Mouse (Mus musculus): Measurements from ENCODE around the gene Ccdc114.
"Not testable (repeated sequence)": the region's sequence is repeated elsewhere in the genome, so short reads cannot be mapped to it uniquely, and the experiment has no call there.

The Ccdc114 gene

DNA sequence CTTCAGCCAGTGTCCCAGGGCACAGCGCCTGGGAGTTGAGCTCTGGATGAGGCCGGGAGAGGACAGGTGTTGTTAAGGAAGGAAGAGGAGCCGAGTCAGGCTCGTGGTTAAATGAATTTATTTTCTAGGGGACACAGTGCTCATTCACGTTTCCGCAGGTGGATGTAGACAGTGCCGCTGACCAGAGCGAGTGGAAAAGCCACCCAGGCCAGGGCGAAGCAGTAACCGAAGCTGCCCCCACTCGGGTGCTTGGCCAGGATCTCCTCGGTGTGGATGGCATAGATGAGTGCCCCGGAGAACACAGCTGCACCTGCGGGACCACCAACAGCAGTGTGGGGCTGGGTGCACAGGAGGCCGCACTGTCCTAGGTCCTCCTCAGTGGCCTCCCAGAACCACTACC, 5.9 kb upstream of the Ccdc114 start:
- DNase-seq (ENCODE audit: low spot score in 2 of 2) = no peak

DNA sequence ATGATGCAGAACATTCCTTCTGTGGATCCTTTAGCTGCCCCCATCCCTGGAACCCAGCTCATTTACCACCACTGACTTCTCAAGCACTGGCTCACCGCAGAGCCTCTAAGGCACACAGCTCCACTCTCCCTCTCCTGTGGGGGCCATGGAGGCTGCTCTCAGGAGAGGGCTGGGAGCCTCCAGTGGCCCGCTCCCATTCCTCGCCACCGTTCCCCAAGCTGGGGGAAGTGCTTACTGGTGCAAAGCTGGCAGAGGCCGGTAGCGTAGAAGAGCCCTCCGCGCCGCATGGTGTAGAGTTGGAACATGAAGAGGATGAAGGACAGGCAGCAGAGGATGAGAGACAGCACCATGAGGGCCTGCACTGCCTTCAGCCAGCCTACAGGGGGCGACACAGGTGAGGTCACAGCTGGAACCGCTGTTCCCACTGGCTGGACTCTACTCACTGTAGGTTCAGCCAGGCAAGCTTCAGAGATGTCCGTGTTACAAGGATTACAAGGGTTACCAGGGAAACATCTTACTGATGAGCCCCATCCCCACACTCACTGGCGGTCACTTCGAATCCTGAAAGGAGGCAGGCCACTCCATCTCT, 4.7 kb upstream of the Ccdc114 start:
- DNase-seq (ENCODE audit: low spot score in 2 of 2) = peak in 1 of 2 experiments; percentile 47

- no peak for DNase-seq (ENCODE audit: low spot score in 2 of 2)
These were observed 4.1 kb upstream of the Ccdc114 start for GRCm38 (mm10) chr7:45919761-45920160.

- no peak for DNase-seq (ENCODE audit: low spot score in 2 of 2)
These were observed 3.2 kb upstream of the Ccdc114 start for GRCm38 (mm10) chr7:45920583-45921241.

DNA sequence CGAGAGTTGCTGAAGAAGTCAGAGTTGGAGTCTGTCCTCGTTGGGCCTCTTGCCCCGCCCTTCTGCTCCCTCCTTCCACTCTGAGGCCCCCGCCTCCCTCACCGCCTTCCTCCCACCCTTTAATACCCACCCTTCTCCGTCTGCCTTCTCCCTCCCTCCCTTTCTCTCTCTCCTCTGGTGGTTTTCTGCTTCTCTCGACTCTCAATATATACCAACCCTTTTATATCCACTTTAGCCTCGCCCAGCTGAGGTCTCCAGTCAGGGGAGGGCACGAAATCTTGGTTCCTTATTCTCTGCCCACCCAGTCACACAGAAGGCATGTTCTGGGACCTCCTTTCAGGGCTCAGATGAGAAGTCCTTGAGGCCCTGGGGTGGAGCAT, 2.6 kb upstream of the Ccdc114 start, which contains the start of gene Emp3:
TSS of gene Emp3 (minus strand) at position 163 of the 380 bp plus-strand sequence.
- peak in 1 of 2 experiments; percentile 49 for DNase-seq (ENCODE audit: low spot score in 2 of 2)

DNA sequence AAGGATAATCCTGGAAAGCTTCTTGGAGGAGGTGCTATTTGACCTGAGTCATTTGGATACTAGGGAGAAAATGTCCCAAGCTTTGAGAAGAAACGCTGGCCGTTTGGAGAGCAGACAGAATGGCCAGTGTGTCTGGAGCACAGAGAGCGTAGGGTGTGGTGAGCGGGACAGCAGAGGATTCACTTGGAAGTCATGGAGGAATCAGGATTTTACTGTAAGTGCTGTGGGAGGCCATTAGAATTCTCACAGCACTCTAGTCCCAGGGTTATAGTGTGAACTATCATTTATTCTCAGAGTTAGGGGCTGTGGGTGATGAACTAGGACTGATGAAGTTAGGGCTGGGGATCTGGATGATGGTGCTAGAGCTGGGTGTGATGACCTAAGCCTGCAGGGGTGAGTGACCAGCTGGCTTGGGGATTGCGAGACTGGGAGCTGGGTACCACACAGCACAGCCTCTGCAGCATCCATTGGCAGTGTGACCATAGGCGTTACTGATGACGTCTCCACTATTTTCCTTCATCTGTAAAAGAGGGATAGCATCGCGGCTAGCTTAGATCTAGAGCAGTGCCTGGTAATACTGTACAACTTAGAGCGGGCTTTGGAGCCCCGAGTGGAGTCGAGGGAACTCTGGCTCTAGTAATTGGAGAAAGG, 1.8 kb upstream of the Ccdc114 start:
- DNase-seq (ENCODE audit: low spot score in 2 of 2) = no peak

GRCm38 (mm10) chr7:45922928-45923761, 727 bp upstream of the Ccdc114 start:
- peak; percentile 80 to 86 for DNase-seq (ENCODE audit: low spot score in 2 of 2)

- no peak for DNase-seq (ENCODE audit: low spot score in 2 of 2)
These were observed 551 bp downstream of the Ccdc114 start for GRCm38 (mm10) chr7:45924429-45924816.

DNA sequence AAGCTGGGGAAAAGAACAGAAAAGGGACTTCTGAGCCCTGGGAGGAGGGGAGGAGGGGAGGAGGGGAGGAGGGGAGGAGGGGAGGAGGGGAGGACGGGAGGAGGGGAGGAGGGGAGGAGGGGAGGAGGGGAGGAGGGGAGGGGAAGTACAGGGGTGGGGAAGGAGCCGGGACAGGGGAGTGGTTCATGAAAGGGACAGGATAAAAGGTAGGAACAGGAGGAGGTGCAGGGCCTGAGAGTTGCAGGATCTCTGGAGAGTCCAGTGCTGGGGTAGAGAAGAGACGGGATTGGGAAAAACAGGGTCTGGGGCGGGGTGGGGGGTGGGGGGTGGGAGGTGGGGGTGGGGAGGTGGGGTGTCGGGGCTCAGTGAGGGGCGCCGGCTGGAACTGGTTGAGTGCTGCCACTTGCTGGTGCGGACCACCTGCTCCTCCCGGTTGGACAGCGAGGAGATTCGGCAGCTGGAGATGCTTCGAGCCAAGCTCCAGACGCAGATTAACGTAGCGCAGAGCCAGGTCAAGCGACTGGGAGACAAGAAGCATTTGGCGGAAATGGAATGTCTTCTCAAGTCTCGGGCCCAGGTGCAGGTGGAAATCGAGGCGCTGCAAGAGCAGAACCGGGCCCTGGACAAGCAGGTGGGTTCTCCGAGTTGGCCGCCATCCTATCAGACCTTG, 4.9 kb downstream of the Ccdc114 start:
- DNase-seq (ENCODE audit: low spot score in 2 of 2) = no peak

GRCm38 (mm10) chr7:45929688-45930087, 5.8 kb downstream of the Ccdc114 start:
- DNase-seq (ENCODE audit: low spot score in 2 of 2) = no peak

GRCm38 (mm10) chr7:45933766-45934165, 9.9 kb downstream of the Ccdc114 start:
- not testable (repeated sequence) for DNase-seq (ENCODE audit: low spot score in 2 of 2)

- DNase-seq (ENCODE audit: low spot score in 2 of 2) = peak in 1 of 2 experiments; percentile 62
These were observed 11.2 kb downstream of the Ccdc114 start for GRCm38 (mm10) chr7:45935114-45935513.

- no peak for DNase-seq (ENCODE audit: low spot score in 2 of 2)
These were observed 16.0 kb downstream of the Ccdc114 start for GRCm38 (mm10) chr7:45939836-45940235.

DNA sequence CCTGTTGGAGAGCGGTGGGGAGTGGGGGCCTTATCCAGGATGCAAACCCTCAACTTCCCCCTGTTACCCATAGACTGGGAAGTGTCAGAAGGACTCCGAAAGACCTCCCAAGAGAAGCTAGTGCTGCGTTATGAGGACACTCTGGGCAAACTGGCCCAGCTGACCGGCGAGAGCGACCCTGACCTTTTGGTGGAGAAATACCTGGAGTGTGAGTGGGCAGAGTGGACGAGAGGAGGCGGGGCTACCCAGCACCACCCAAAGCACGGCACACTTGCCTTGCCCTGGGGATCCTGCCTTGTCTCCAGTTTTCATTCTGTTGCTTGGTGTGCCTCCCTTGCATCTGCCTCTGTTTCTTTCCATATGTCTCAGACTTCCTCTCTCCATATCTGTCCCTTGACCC, 18.1 kb downstream of the Ccdc114 start:
- DNase-seq (ENCODE audit: low spot score in 2 of 2) = no peak

GRCm38 (mm10) chr7:45943280-45943679, 19.4 kb downstream of the Ccdc114 start:
- not testable (repeated sequence) for DNase-seq (ENCODE audit: low spot score in 2 of 2)

DNA sequence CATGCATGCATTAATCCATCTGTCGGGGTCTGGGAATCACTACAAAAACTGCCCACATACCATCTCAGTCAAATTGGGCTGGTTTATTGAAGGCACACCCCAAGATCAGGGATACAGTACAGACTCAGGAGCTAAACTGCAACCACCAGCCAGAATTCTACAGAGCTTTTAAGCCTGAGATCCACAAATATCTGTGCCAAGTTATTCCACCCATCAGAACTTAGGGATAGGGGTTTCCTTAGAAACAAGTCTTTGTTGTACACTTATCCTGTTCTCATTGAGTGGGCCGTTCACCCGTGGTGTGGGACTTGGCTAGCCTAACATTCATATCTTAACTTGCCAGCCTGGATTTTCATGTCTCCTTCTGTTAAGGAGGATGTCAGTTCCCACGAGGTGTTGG, 25.2 kb downstream of the Ccdc114 start:
- no peak for DNase-seq (ENCODE audit: low spot score in 2 of 2)

GRCm38 (mm10) chr7:45956611-45957010, 32.7 kb downstream of the Ccdc114 start:
- no peak for DNase-seq (ENCODE audit: low spot score in 2 of 2)

GRCm38 (mm10) chr7:45971831-45972723, 48.2 kb downstream of the Ccdc114 start:
- DNase-seq (ENCODE audit: low spot score in 2 of 2) = no peak

DNA sequence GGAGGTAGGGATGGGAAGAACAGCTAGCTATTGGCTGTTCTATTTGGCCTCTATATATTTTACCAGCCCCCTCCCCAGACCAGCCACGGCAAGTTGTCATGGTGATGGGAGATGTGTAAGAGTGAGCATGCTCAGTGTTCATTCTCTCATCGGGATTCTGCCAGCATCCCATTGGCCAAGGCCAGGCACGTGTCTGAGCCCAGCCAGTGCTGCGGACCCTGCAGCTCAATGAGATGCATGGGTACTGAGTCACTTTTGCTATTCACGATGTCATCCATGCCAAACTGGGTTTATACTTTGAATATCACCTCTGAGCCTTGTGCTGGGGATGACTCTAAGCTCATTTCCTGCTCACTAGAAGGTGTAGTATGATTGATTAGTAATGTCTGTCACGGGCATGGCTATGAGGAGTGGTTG, 49.4 kb downstream of the Ccdc114 start:
- DNase-seq (ENCODE audit: low spot score in 2 of 2) = no peak

DNA sequence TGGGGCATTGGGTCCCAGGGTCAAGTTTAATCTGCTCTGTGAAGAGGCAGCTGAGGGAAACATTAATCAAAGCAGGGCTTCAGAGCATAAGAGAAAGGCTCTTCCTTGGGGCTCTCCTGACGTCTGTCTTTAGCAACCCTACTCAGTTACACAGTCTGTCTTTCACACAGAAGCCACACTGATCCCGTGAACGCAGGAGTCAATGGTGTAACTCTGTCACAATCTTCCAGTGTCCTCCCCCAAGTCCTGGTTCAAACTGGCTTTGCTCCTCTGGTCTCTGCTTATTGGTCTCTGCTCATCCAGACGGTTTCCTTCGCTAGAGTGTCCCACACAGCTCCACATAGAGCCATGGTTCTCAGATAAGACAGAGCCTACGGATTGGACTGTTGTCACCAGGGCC, 50.2 kb downstream of the Ccdc114 start:
- no peak for DNase-seq (ENCODE audit: low spot score in 2 of 2)

- DNase-seq (ENCODE audit: low spot score in 2 of 2) = no peak
These were observed 50.6 kb downstream of the Ccdc114 start for GRCm38 (mm10) chr7:45974512-45974911.
